Mouse (Mus musculus): ENCODE data around the gene Rgs10.

- TF ChIP-seq SMC3 (IDR thresholded peaks at IDR 0.05; ENCODE audit: low read depth, low read length) = no peak
- TF ChIP-seq MEF2A (IDR thresholded peaks at IDR 0.05; ENCODE audit: borderline replicate concordance, low read depth, low read length) = no peak
- TF ChIP-seq SIN3A (IDR thresholded peaks at IDR 0.05; ENCODE audit: low read length) = no peak
- TF ChIP-seq E2F4 (IDR thresholded peaks at IDR 0.05; ENCODE audit: insufficient replicate concordance, low read depth, low read length) = no peak
- no peak for TF ChIP-seq CTCF (conservative IDR thresholded peaks at IDR 0.05 in 1 of 2, IDR thresholded peaks at IDR 0.05 in 1 of 2; ENCODE audit: low read depth in 2 of 2, low read length in 2 of 2)
- TF ChIP-seq NELFE (IDR thresholded peaks at IDR 0.05; ENCODE audit: low read depth, low read length) = no peak
These were observed 41.2 kb upstream of the Rgs10 start for GRCm38 (mm10) chr7:128459791-128460130.

Data from CH12.LX (cell line).